Mouse (Mus musculus) lung, postnatal 0 days (tissue): Measurements from ENCODE around the gene Gm9918.

Source experiments
- CTCF ChIP-seq: IDR thresholded peaks from 2 replicates; pipeline ENCODE4 v1.5.1; 2016; ENCODE audit warnings: antibody characterized with exemption, mild to moderate bottlenecking
- EP300 ChIP-seq: IDR thresholded peaks from 2 replicates; pipeline ENCODE4 v1.6.1; 2016; ENCODE audit warnings: antibody characterized with exemption, mild to moderate bottlenecking, control low read depth

- TF ChIP-seq CTCF (no peak), EP300 (no peak)
Observed at GRCm38 (mm10) chr15:102315292-102315691, 44.9 kb downstream of the Gm9918 start.
